Mouse (Mus musculus) intestine, embryonic 16.5 days (tissue): ENCODE data around the gene Sipa1. TPM values are rescaled to one million over a fixed set of nuclear protein-coding genes. Genes with fewer than 3 reads are reported as not detected.

Experiments
- ATAC-seq: fragments of 200-750 bp; cut with Nextera tagmentation; 2 replicates; pipeline ENCODE4 v1.8.0; 2017; ENCODE audit warnings: moderate TSS enrichment, moderate library complexity
- H3K27ac ChIP-seq: fragments of 300-500 bp; sonication (generic); 2 replicates; pipeline ENCODE4 v1.5.1; 2014; ENCODE audit warnings: mild to moderate bottlenecking, low read length
- H3K27me3 ChIP-seq: fragments of 300-500 bp; sonication (generic); replicated peaks from 2 replicates; pipeline ENCODE4 v1.6.1; 2014; ENCODE audit warnings: low read length, control low read depth, mixed read lengths; ENCODE audit not compliant: control insufficient read depth, insufficient read depth
- H3K36me3 ChIP-seq: fragments of 300-500 bp; sonication (generic); 2 replicates; pipeline ENCODE4 v1.6.1; 2014; ENCODE audit warnings: low read length, control low read depth; ENCODE audit not compliant: control insufficient read depth, insufficient read depth
- H3K4me1 ChIP-seq: fragments of 300-500 bp; sonication (generic); 2 replicates; pipeline ENCODE4 v1.6.1; 2014; ENCODE audit warnings: low read length, control low read depth, mixed read lengths; ENCODE audit not compliant: control insufficient read depth, insufficient read depth
- H3K4me2 ChIP-seq: fragments of 300-500 bp; sonication (generic); 2 replicates; pipeline ENCODE4 v1.6.1; 2014; ENCODE audit warnings: low read depth, low read length, control low read depth
- H3K4me3 ChIP-seq: fragments of 300-500 bp; sonication (generic); 2 replicates; pipeline ENCODE4 v1.5.1; 2014; ENCODE audit warnings: mild to moderate bottlenecking, low read length
- H3K9ac ChIP-seq: fragments of 300-500 bp; sonication (generic); 2 replicates; pipeline ENCODE4 v1.6.1; 2014; ENCODE audit warnings: low read depth, low read length
- H3K9me3 ChIP-seq: fragments of 300-500 bp; sonication (generic); 2 replicates; pipeline ENCODE4 v1.6.1; 2016; ENCODE audit warnings: low read length, control low read depth; ENCODE audit not compliant: control insufficient read depth
- WGBS: fragments of 180-500 bp; shearing (Covaris S2); extraction: QIAGEN DNeasy Blood & Tissue Kit; methylation state at CpG from one replicate; pipeline ENCODE4 v1.1.7; 2014; 5-methylcytosine and 5-hydroxymethylcytosine counted together
- polyA plus RNA-seq: library from polyadenylated mRNA; unstranded; fragments of >200 nt; fragmentation: Nextera tagmentation; extraction: Ambion mirVana; gene quantifications from 2 replicates; pipeline ENCODE4 v1.2.1, GENCODE M21; 2015

The Sipa1 gene
- polyA plus RNA-seq, 1 experiment from 2014 or later, result 15.8 TPM

- no peak for ATAC-seq
- 38% methylated on average over 41 of the region's 41 CpGs for WGBS
- Histone ChIP-seq H3K4me3 (no peak overlapping the region), H3K27ac (no peak overlapping the region), H3K9ac (0 out of 2 replicates have a peak overlapping the region, but pooled peaks have one; percentile 3), H3K4me1 (peaks cover 29% of the 10 kb centered on the region), H3K36me3 (peaks cover 44% of the 10 kb centered on the region), H3K4me2 (no peak overlapping the region), H3K9me3 (no peaks in the 10 kb centered on the region), H3K27me3 (no peaks in the 10 kb centered on the region)
These were observed 32.4 kb upstream of the Sipa1 start for GRCm38 (mm10) chr19:5695849-5696462.

- Histone ChIP-seq H3K4me2 (no peak overlapping the region), H3K36me3 (peaks cover 36% of the 10 kb centered on the region), H3K9me3 (no peaks in the 10 kb centered on the region), H3K4me1 (peaks cover 37% of the 10 kb centered on the region), H3K4me3 (no peak overlapping the region), H3K9ac (no peak overlapping the region), H3K27me3 (no peaks in the 10 kb centered on the region), H3K27ac (no peak overlapping the region)
- no peak for ATAC-seq
- 83% methylated on average over 6 of the region's 6 CpGs for WGBS
These were observed 30.3 kb upstream of the Sipa1 start for GRCm38 (mm10) chr19:5693801-5694200.

GRCm38 (mm10) chr19:5692913-5693396 is 29.4 kb upstream of the Sipa1 start:
- peak overlapping the region; percentile 96 for H3K9ac ChIP-seq
- 67% methylated on average over 10 of the region's 10 CpGs for WGBS
- H3K4me2 ChIP-seq, result peak overlapping the region; percentile 86
- no peaks in the 10 kb centered on the region for H3K9me3 ChIP-seq
- peaks cover 32% of the 10 kb centered on the region for H3K36me3 ChIP-seq
- H3K4me3 ChIP-seq, result peak overlapping the region; percentile 77
- no peak for ATAC-seq
- H3K4me1 ChIP-seq, result peaks cover 38% of the 10 kb centered on the region
- no peaks in the 10 kb centered on the region for H3K27me3 ChIP-seq
- H3K27ac ChIP-seq, result peak overlapping the region; percentile 76

- Histone ChIP-seq H3K4me2 (peak overlapping the region; percentile 86), H3K4me1 (peaks cover 45% of the 10 kb centered on the region), H3K4me3 (peak overlapping the region; percentile 77), H3K9me3 (no peaks in the 10 kb centered on the region), H3K27me3 (no peaks in the 10 kb centered on the region), H3K9ac (peak overlapping the region; percentile 96), H3K36me3 (peaks cover 29% of the 10 kb centered on the region), H3K27ac (peak overlapping the region; percentile 76)
- ATAC-seq, result no peak
- WGBS, result 65% methylated on average over 10 of the region's 10 CpGs
These were observed 28.8 kb upstream of the Sipa1 start for GRCm38 (mm10) chr19:5692086-5692912.

GRCm38 (mm10) chr19:5691601-5692000 is 28.1 kb upstream of the Sipa1 start:
- ATAC-seq, result no peak
- 72% methylated on average over 5 of the region's 5 CpGs for WGBS
- Histone ChIP-seq H3K9me3 (no peaks in the 10 kb centered on the region), H3K9ac (peak overlapping the region; percentile 96), H3K4me3 (peak overlapping the region; percentile 77), H3K27ac (peak overlapping the region; percentile 95), H3K27me3 (no peaks in the 10 kb centered on the region), H3K4me2 (peak overlapping the region; percentile 86), H3K36me3 (peaks cover 27% of the 10 kb centered on the region), H3K4me1 (peaks cover 48% of the 10 kb centered on the region)

GRCm38 (mm10) chr19:5690343-5690735 is 26.8 kb upstream of the Sipa1 start:
- H3K4me1 ChIP-seq, result peaks cover 44% of the 10 kb centered on the region

GRCm38 (mm10) chr19:5689565-5690342 is 26.2 kb upstream of the Sipa1 start:
- Histone ChIP-seq H3K4me1 (peaks cover 43% of the 10 kb centered on the region), H3K27me3 (no peaks in the 10 kb centered on the region), H3K27ac (peak overlapping the region; percentile 95), H3K4me3 (peak overlapping the region; percentile 77), H3K9ac (peak overlapping the region; percentile 96), H3K4me2 (peak overlapping the region; percentile 86), H3K36me3 (peaks cover 20% of the 10 kb centered on the region), H3K9me3 (no peaks in the 10 kb centered on the region)
- ATAC-seq, result peak; percentile 79
- 6% methylated on average over 42 of the region's 42 CpGs for WGBS

More at GRCm38 (mm10) chr19:5690343-5690735, 26.8 kb upstream of the Sipa1 start:
- Histone ChIP-seq H3K9me3 (no peaks in the 10 kb centered on the region), H3K36me3 (peaks cover 20% of the 10 kb centered on the region), H3K27ac (peak overlapping the region; percentile 95), H3K27me3 (no peaks in the 10 kb centered on the region), H3K4me3 (peak overlapping the region; percentile 77), H3K4me2 (peak overlapping the region; percentile 86), H3K9ac (peak overlapping the region; percentile 96)
- ATAC-seq, result no peak
- 48% methylated on average over 15 of the region's 15 CpGs for WGBS

GRCm38 (mm10) chr19:5689088-5689428 is 25.6 kb upstream of the Sipa1 start:
- Histone ChIP-seq H3K9me3 (no peaks in the 10 kb centered on the region), H3K4me2 (peak overlapping the region; percentile 86), H3K4me1 (peaks cover 41% of the 10 kb centered on the region), H3K27me3 (no peaks in the 10 kb centered on the region), H3K9ac (peak overlapping the region; percentile 96), H3K27ac (peak overlapping the region; percentile 95), H3K36me3 (peaks cover 20% of the 10 kb centered on the region), H3K4me3 (peak overlapping the region; percentile 77)
- ATAC-seq, result no peak
- WGBS, result under 1% methylated on average over 7 of the region's 7 CpGs
